Mouse (Mus musculus) myocyte (in vitro differentiated cells): ENCODE data around the gene Atp6v1fnb. TPM values are rescaled to one million over a fixed set of nuclear protein-coding genes. Genes with fewer than 3 reads are reported as not detected.

ENCODE experiments used
- H3K27me3 ChIP-seq: one replicate; pipeline ENCODE4 v1.6.1; 2011; ENCODE audit not compliant: control insufficient read depth, insufficient read depth, insufficient read length
- H3K36me3 ChIP-seq: one replicate; pipeline ENCODE4 v1.6.1; 2011; ENCODE audit not compliant: control insufficient read depth, insufficient read depth
- H3K4me2 ChIP-seq: one replicate; pipeline ENCODE4 v1.6.1; 2011; ENCODE audit warnings: low read depth, control low read depth
- H3K4me3 ChIP-seq: one replicate; pipeline ENCODE4 v1.5.1; 2011; ENCODE audit warnings: mild to moderate bottlenecking, control low read depth, moderate library complexity
- H3K79me2 ChIP-seq: one replicate; pipeline ENCODE4 v1.6.1; 2011; ENCODE audit not compliant: control insufficient read depth, insufficient read depth
- H3ac ChIP-seq: one replicate; pipeline ENCODE4 v1.6.1; 2011; ENCODE audit not compliant: control insufficient read depth, insufficient read length
- CEBPB ChIP-seq: IDR thresholded peaks from 2 replicates; pipeline ENCODE4 v1.6.1; 2011; ENCODE audit warnings: mild to moderate bottlenecking, moderate library complexity; ENCODE audit not compliant: poor library complexity, insufficient read depth, severe bottlenecking
- E2F4 ChIP-seq: IDR thresholded peaks from one replicate; pipeline ENCODE4 v1.6.1; 2011; ENCODE audit warnings: mild to moderate bottlenecking, control low read depth, moderate library complexity; ENCODE audit not compliant: insufficient read depth
- MAX ChIP-seq: IDR thresholded peaks from one replicate; pipeline ENCODE4 v1.6.1; 2011; ENCODE audit warnings: low read depth, mild to moderate bottlenecking, control low read depth
- MYOD1 ChIP-seq, 3 experiments: IDR thresholded peaks; one replicate each; pipeline ENCODE4 v1.6.1; 2011; ENCODE audit warnings: control low read depth in 2 of 3, low read depth in 2 of 3, mild to moderate bottlenecking in 2 of 3, moderate library complexity in 1 of 3; ENCODE audit not compliant: insufficient read length in 2 of 3, control insufficient read depth in 1 of 3
- MYOG ChIP-seq, 3 experiments: IDR thresholded peaks; one replicate each; pipeline ENCODE4 v1.6.1; 2011; ENCODE audit warnings: control low read depth in 2 of 3, low read depth in 2 of 3, mild to moderate bottlenecking in 2 of 3; ENCODE audit not compliant: insufficient read length in 2 of 3, control insufficient read depth in 1 of 3, insufficient read depth in 1 of 3
- POLR2A ChIP-seq: IDR thresholded peaks from one replicate; pipeline ENCODE4 v1.6.1; 2011; ENCODE audit warnings: low read depth, mild to moderate bottlenecking, control low read depth, moderate library complexity; ENCODE audit not compliant: insufficient read length
- POLR2AphosphoS2 ChIP-seq: IDR thresholded peaks from one replicate; pipeline ENCODE4 v1.6.1; 2011; ENCODE audit warnings: low read depth, control low read depth; ENCODE audit not compliant: insufficient read length
- REST ChIP-seq: IDR thresholded peaks from one replicate; pipeline ENCODE4 v1.6.1; 2011; ENCODE audit warnings: mild to moderate bottlenecking, control low read depth, moderate library complexity; ENCODE audit not compliant: insufficient read depth, insufficient read length
- SRF ChIP-seq: IDR thresholded peaks from one replicate; pipeline ENCODE4 v1.6.1; 2011; ENCODE audit warnings: low read depth; ENCODE audit not compliant: control insufficient read depth, insufficient read length
- TCF12 ChIP-seq: IDR thresholded peaks from one replicate; pipeline ENCODE4 v1.6.1; 2011; ENCODE audit warnings: mild to moderate bottlenecking, control low read depth; ENCODE audit not compliant: poor library complexity, insufficient read depth, severe bottlenecking
- TCF3 ChIP-seq: IDR thresholded peaks from one replicate; pipeline ENCODE4 v1.6.1; 2011; ENCODE audit warnings: low read depth, control low read depth; ENCODE audit not compliant: insufficient read length
- USF1 ChIP-seq: IDR thresholded peaks from one replicate; pipeline ENCODE4 v1.6.1; 2011; ENCODE audit warnings: low read depth, mild to moderate bottlenecking, control low read depth, moderate library complexity
- polyA plus RNA-seq: library from polyadenylated mRNA; unstranded; fragments of >200 nt; fragmentation: generic; extraction: Trizol; gene quantifications from one replicate; pipeline ENCODE4 v1.2.1, GENCODE M21; 2012; ENCODE audit warnings: missing spikeins

Gene Atp6v1fnb
- polyA plus RNA-seq, 1 experiment = not detected

GRCm38 (mm10) chr6:29444773-29445172 lies 26.5 kb upstream of the Atp6v1fnb start:
- H3K36me3 ChIP-seq = peaks cover 96% of the 10 kb centered on the region
- no peaks in the 10 kb centered on the region for H3K27me3 ChIP-seq
- TF ChIP-seq MYOG (IDR thresholded peaks at IDR 0.05; ENCODE audit: control insufficient read depth in 1 of 3, insufficient read depth in 1 of 3, insufficient read length in 2 of 3, low read depth in 2 of 3) (no peak), MYOD1 (IDR thresholded peaks at IDR 0.05; ENCODE audit: control insufficient read depth in 1 of 3, insufficient read length in 2 of 3, low read depth in 2 of 3) (no peak), TCF3 (no peak), MAX (no peak), CEBPB (no peak), E2F4 (no peak), USF1 (no peak), REST (no peak), POLR2A (peak; percentile 45), POLR2AphosphoS2 (peak; percentile 71), TCF12 (no peak), SRF (no peak)
- no peak overlapping the region for H3K4me2 ChIP-seq
- no peaks in the 10 kb centered on the region for H3K79me2 ChIP-seq
- no peak overlapping the region for H3ac ChIP-seq
- no peak overlapping the region for H3K4me3 ChIP-seq

- H3K4me3 ChIP-seq = no peak overlapping the region
- no peaks in the 10 kb centered on the region for H3K79me2 ChIP-seq
- TF ChIP-seq POLR2A = no peak
- TF ChIP-seq REST = no peak
- no peak for TF ChIP-seq E2F4
- TF ChIP-seq MAX = no peak
- no peak for TF ChIP-seq CEBPB
- no peak for TF ChIP-seq SRF
- TF ChIP-seq MYOD1 (IDR thresholded peaks at IDR 0.05; ENCODE audit: control insufficient read depth in 1 of 3, insufficient read length in 2 of 3, low read depth in 2 of 3) = no peak
- no peak for TF ChIP-seq MYOG (IDR thresholded peaks at IDR 0.05; ENCODE audit: control insufficient read depth in 1 of 3, insufficient read depth in 1 of 3, insufficient read length in 2 of 3, low read depth in 2 of 3)
- no peak for TF ChIP-seq USF1
- no peak for TF ChIP-seq TCF12
- no peak for TF ChIP-seq POLR2AphosphoS2
- no peak for TF ChIP-seq TCF3
- H3K27me3 ChIP-seq = no peaks in the 10 kb centered on the region
- no peak overlapping the region for H3K4me2 ChIP-seq
- peaks cover 96% of the 10 kb centered on the region for H3K36me3 ChIP-seq
- no peak overlapping the region for H3ac ChIP-seq
Observed at GRCm38 (mm10) chr6:29445354-29445753, 25.9 kb upstream of the Atp6v1fnb start.

- Histone ChIP-seq H3K4me3 (no peak overlapping the region), H3K36me3 (peaks cover 90% of the 10 kb centered on the region), H3K79me2 (no peaks in the 10 kb centered on the region), H3K27me3 (no peaks in the 10 kb centered on the region), H3K4me2 (no peak overlapping the region), H3ac (no peak overlapping the region)
- TF ChIP-seq SRF = no peak
- TF ChIP-seq REST = no peak
- TF ChIP-seq E2F4 = no peak
- no peak for TF ChIP-seq POLR2A
- TF ChIP-seq MYOG (IDR thresholded peaks at IDR 0.05; ENCODE audit: control insufficient read depth in 1 of 3, insufficient read depth in 1 of 3, insufficient read length in 2 of 3, low read depth in 2 of 3) = no peak
- no peak for TF ChIP-seq MYOD1 (IDR thresholded peaks at IDR 0.05; ENCODE audit: control insufficient read depth in 1 of 3, insufficient read length in 2 of 3, low read depth in 2 of 3)
- no peak for TF ChIP-seq TCF12
Observed at GRCm38 (mm10) chr6:29449858-29450257, 21.4 kb upstream of the Atp6v1fnb start.

- Histone ChIP-seq H3ac (no peak overlapping the region), H3K36me3 (peaks cover 88% of the 10 kb centered on the region), H3K4me3 (no peak overlapping the region), H3K4me2 (no peak overlapping the region), H3K79me2 (no peaks in the 10 kb centered on the region), H3K27me3 (no peaks in the 10 kb centered on the region)
- TF ChIP-seq REST = no peak
- peak; percentile 79 for TF ChIP-seq POLR2AphosphoS2
- TF ChIP-seq MAX = no peak
- TF ChIP-seq POLR2A = peak; percentile 63
- TF ChIP-seq MYOG (IDR thresholded peaks at IDR 0.05; ENCODE audit: control insufficient read depth in 1 of 3, insufficient read depth in 1 of 3, insufficient read length in 2 of 3, low read depth in 2 of 3) = no peak
Observed at GRCm38 (mm10) chr6:29450667-29451066, 20.6 kb upstream of the Atp6v1fnb start.

- H3K79me2 ChIP-seq = no peaks in the 10 kb centered on the region
- no peaks in the 10 kb centered on the region for H3K27me3 ChIP-seq
- H3K4me2 ChIP-seq = no peak overlapping the region
- H3K36me3 ChIP-seq = peaks cover 40% of the 10 kb centered on the region
- no peak overlapping the region for H3K4me3 ChIP-seq
- no peak overlapping the region for H3ac ChIP-seq
- TF ChIP-seq POLR2A = no peak
- no peak for TF ChIP-seq REST
- TF ChIP-seq CEBPB = no peak
- TF ChIP-seq POLR2AphosphoS2 = peak; percentile 61
Observed at GRCm38 (mm10) chr6:29461502-29461901, 9.7 kb upstream of the Atp6v1fnb start.
